Comparison of ENCODE assay signal across 16 mouse cellular contexts in genomic region chr1:185537236-185537635, GRCm38 (mm10).
A peak's percentile ranks its signal among the peaks of the same experiment; 100 is the strongest.
DNase-seq lines count a peak whose midpoint lies in the region; ATAC-seq and TF ChIP-seq lines count a peak whose summit lies in the region.
"Had no signal": no experiment of that assay in that cellular context is flagged by ENCODE, and none has a peak within 500 bp of the region (broad histone marks: within the 10 kb centered on the region; RNA-seq: fewer than 3 reads in every experiment).

No protein-coding gene starts in this region.

- no peak overlapping the region for H3K9ac ChIP-seq in heart, embryonic 12.5 days
- H3K9ac ChIP-seq: embryonic facial prominence, embryonic 12.5 days; forebrain, embryonic 13.5 days; forebrain, postnatal 0 days had no signal

- 81% methylated on average over 4 of the region's 4 CpGs for WGBS in heart, embryonic 12.5 days

- TF ChIP-seq CTCF in brain, embryonic 14.5 days (IDR thresholded peaks at IDR 0.05; ENCODE audit: borderline replicate concordance, extremely low read depth, insufficient read depth, insufficient read length) = no peak

- DNase-seq in cerebellum, postnatal 14 days = peak; percentile 20 to 27
- DNase-seq in cerebellum, adult 18-20 months = no peak
- peak; percentile 53 for DNase-seq in heart, adult 11 months
- peak; percentile 11 for DNase-seq in brain, embryonic 14.5 days (ENCODE audit: low read depth)
- DNase-seq in gastrocnemius, postnatal 10 days = no peak
- DNase-seq: adrenal gland, adult 2 months; adrenal gland, postnatal 10 days; adrenal gland, postnatal 25 days; cerebellum, adult 11-12 months; cerebellum, adult 9-10 months; cerebellum, postnatal 25 days; forebrain, postnatal 0 days had no signal

- no peak overlapping the region for H3K27ac ChIP-seq in heart, embryonic 12.5 days (ENCODE audit: poor library complexity, severe bottlenecking)
- H3K27ac ChIP-seq: embryonic facial prominence, embryonic 10.5 days; embryonic facial prominence, embryonic 12.5 days; forebrain, embryonic 13.5 days had no signal

- ATAC-seq in heart, embryonic 12.5 days (ENCODE audit: insufficient number of reproducible peaks, low FRiP score) = no peak
- ATAC-seq: forebrain, embryonic 13.5 days; forebrain, postnatal 0 days had no signal

- H3K4me2 ChIP-seq in heart, embryonic 12.5 days = no peak overlapping the region
- H3K4me2 ChIP-seq: embryonic facial prominence, embryonic 12.5 days; forebrain, embryonic 13.5 days had no signal

- no peaks in the 10 kb centered on the region for H3K9me3 ChIP-seq in heart, embryonic 12.5 days (replicated peaks)
- H3K9me3 ChIP-seq: embryonic facial prominence, embryonic 10.5 days; embryonic facial prominence, embryonic 12.5 days; forebrain, embryonic 13.5 days had no signal

- no peaks in the 10 kb centered on the region for H3K27me3 ChIP-seq in heart, embryonic 12.5 days (replicated peaks)
- H3K27me3 ChIP-seq: embryonic facial prominence, embryonic 12.5 days; forebrain, embryonic 13.5 days had no signal

- no peak for TF ChIP-seq POLR2A in brain, embryonic 14.5 days (IDR thresholded peaks at IDR 0.05; ENCODE audit: borderline replicate concordance, extremely low read depth, insufficient read depth, insufficient read length, poor library complexity, severe bottlenecking)

- peaks cover 5% of the 10 kb centered on the region; the same call in 1 of the 2 replicates for H3K4me1 ChIP-seq in heart, embryonic 12.5 days (replicated peaks)
- H3K4me1 ChIP-seq: embryonic facial prominence, embryonic 12.5 days; forebrain, embryonic 13.5 days had no signal

- H3K36me3 ChIP-seq in heart, embryonic 12.5 days = no peaks in the 10 kb centered on the region
- H3K36me3 ChIP-seq: embryonic facial prominence, embryonic 10.5 days; embryonic facial prominence, embryonic 12.5 days had no signal

- H3K4me3 ChIP-seq in heart, embryonic 12.5 days = no peak overlapping the region
- H3K4me3 ChIP-seq: embryonic facial prominence, embryonic 10.5 days; embryonic facial prominence, embryonic 12.5 days; forebrain, embryonic 13.5 days had no signal

Comparison
In these comparisons a context has a peak if more than half of its experiments do, and no peak if none do; other contexts are left out.
1. DNase-seq: peak in cerebellum, postnatal 14 days (2 of 2), heart, adult 11 months (single experiment) and brain, embryonic 14.5 days (single experiment); none in cerebellum, adult 18-20 months (0 of 2) and gastrocnemius, postnatal 10 days (single experiment).